In the genomic region with DNA sequence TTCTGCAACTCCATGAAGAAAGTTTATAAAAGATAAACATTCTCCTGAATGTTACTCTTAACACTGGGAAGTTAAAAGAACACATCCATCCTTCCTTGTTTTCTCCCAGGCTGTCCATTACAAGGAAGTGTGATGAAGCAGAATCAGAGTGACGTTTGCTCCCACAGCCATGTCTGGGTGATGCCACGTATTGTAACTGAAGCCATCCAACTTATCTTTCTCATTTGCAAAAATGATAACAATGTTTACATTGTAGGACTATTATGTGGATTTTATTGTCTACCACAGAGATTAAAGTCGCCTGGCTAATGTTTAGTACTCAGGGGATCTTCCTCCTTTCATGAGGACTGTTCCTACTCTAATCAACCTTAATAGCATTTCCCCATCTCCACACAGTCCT, we compare ENCODE assay signal across 20 mouse cellular contexts.
"Had no signal": no experiment of that assay in that cellular context is flagged by ENCODE, and none has a peak within 500 bp of the region (broad histone marks: within the 10 kb centered on the region; RNA-seq: fewer than 3 reads in every experiment).

No protein-coding gene starts in this region.

- DNase-seq: liver, postnatal 0 days; lung, adult 2 months; lung, postnatal 4 days; retina, postnatal 1 day; right cerebral cortex, adult 18-20 months; right cerebral cortex, postnatal 25 days; right cerebral cortex, postnatal 4 days; spleen, adult 18-20 months; thymus, adult 18-20 months; thymus, postnatal 14 days; thymus, postnatal 36 days had no signal

- H3K4me3 ChIP-seq: liver, embryonic 15.5 days; lung, embryonic 15.5 days; midbrain, embryonic 10.5 days; midbrain, embryonic 13.5 days; midbrain, embryonic 15.5 days; myocyte; neural tube, embryonic 13.5 days; neural tube, embryonic 15.5 days had no signal

- H3K4me1 ChIP-seq: liver, embryonic 15.5 days; lung, embryonic 15.5 days; midbrain, embryonic 10.5 days; midbrain, embryonic 13.5 days; midbrain, embryonic 15.5 days; neural tube, embryonic 13.5 days; neural tube, embryonic 15.5 days had no signal

- H3K4me2 ChIP-seq: liver, embryonic 15.5 days; lung, embryonic 15.5 days; midbrain, embryonic 13.5 days; midbrain, embryonic 15.5 days; neural tube, embryonic 13.5 days; neural tube, embryonic 15.5 days had no signal

- H3K9ac ChIP-seq: liver, embryonic 15.5 days; liver, postnatal 0 days; lung, embryonic 15.5 days; midbrain, embryonic 13.5 days; midbrain, embryonic 15.5 days; neural tube, embryonic 13.5 days; neural tube, embryonic 15.5 days had no signal

- H3K27ac ChIP-seq: liver, embryonic 15.5 days; lung, embryonic 15.5 days; midbrain, embryonic 10.5 days; midbrain, embryonic 13.5 days; midbrain, embryonic 15.5 days; neural tube, embryonic 13.5 days; neural tube, embryonic 15.5 days had no signal

- H3K27me3 ChIP-seq: liver, embryonic 15.5 days; lung, embryonic 15.5 days; midbrain, embryonic 13.5 days; midbrain, embryonic 15.5 days; neural tube, embryonic 13.5 days; neural tube, embryonic 15.5 days had no signal

- H3K9me3 ChIP-seq: liver, embryonic 15.5 days; lung, embryonic 15.5 days; midbrain, embryonic 10.5 days; midbrain, embryonic 13.5 days; midbrain, embryonic 15.5 days; neural tube, embryonic 13.5 days; neural tube, embryonic 15.5 days had no signal

- H3K36me3 ChIP-seq: liver, embryonic 15.5 days; lung, embryonic 15.5 days; midbrain, embryonic 10.5 days; midbrain, embryonic 13.5 days; midbrain, embryonic 15.5 days; neural tube, embryonic 13.5 days; neural tube, embryonic 15.5 days had no signal

- ATAC-seq: liver, postnatal 0 days; lung, postnatal 0 days; midbrain, embryonic 13.5 days; midbrain, embryonic 15.5 days had no signal
